Mouse (Mus musculus): ENCODE results near the gene Spint2. TPM values are rescaled to one million over a fixed set of nuclear protein-coding genes. Genes with fewer than 3 reads are reported as not detected.

The Spint2 gene
- polyA plus RNA-seq, 1 experiment from 2014 or later: 399 TPM

GRCm38 (mm10) chr7:29287481-29287880, 5.8 kb upstream of the Spint2 start:
- ATAC-seq (ENCODE audit: insufficient read depth, low FRiP score): no peak
- WGBS: 84% methylated on average over 7 of the region's 7 CpGs
- Histone ChIP-seq H3K27ac (ENCODE audit: low read length) (peak overlapping the region; percentile 27; the same call in 1 of the 2 replicates), H3K36me3 (ENCODE audit: control insufficient read depth, insufficient read depth, low read length) (no peaks in the 10 kb centered on the region), H3K4me2 (ENCODE audit: low read depth, low read length) (no peak overlapping the region), H3K9me3 (replicated peaks; ENCODE audit: control insufficient read depth, low read length) (no peaks in the 10 kb centered on the region), H3K9ac (ENCODE audit: low read length) (no peak overlapping the region), H3K4me3 (replicated peaks; ENCODE audit: low read length) (no peak overlapping the region), H3K27me3 (ENCODE audit: control insufficient read depth, insufficient read depth, low read length) (peaks cover 1% of the 10 kb centered on the region; the same call in 1 of the 2 replicates), H3K4me1 (ENCODE audit: control insufficient read depth, insufficient read depth, low read length) (peaks cover 24% of the 10 kb centered on the region)

GRCm38 (mm10) chr7:29284523-29284922, 2.8 kb upstream of the Spint2 start:
- Histone ChIP-seq H3K36me3 (ENCODE audit: control insufficient read depth, insufficient read depth, low read length) (no peaks in the 10 kb centered on the region), H3K27me3 (ENCODE audit: control insufficient read depth, insufficient read depth, low read length) (peaks cover 9% of the 10 kb centered on the region; the same call in 1 of the 2 replicates), H3K9me3 (replicated peaks; ENCODE audit: control insufficient read depth, low read length) (no peaks in the 10 kb centered on the region), H3K4me1 (ENCODE audit: control insufficient read depth, insufficient read depth, low read length) (peaks cover 8% of the 10 kb centered on the region; the same call in 1 of the 2 replicates), H3K4me3 (replicated peaks; ENCODE audit: low read length) (no peak overlapping the region), H3K27ac (ENCODE audit: low read length) (no peak overlapping the region), H3K4me2 (ENCODE audit: low read depth, low read length) (no peak overlapping the region), H3K9ac (ENCODE audit: low read length) (no peak overlapping the region)
- ATAC-seq (ENCODE audit: insufficient read depth, low FRiP score): no peak
- 78% methylated on average over 6 of the region's 6 CpGs for WGBS

- Histone ChIP-seq H3K27me3 (ENCODE audit: control insufficient read depth, insufficient read depth, low read length) (peaks cover 9% of the 10 kb centered on the region; the same call in 1 of the 2 replicates), H3K36me3 (ENCODE audit: control insufficient read depth, insufficient read depth, low read length) (no peaks in the 10 kb centered on the region), H3K9me3 (replicated peaks; ENCODE audit: control insufficient read depth, low read length) (no peaks in the 10 kb centered on the region), H3K4me1 (ENCODE audit: control insufficient read depth, insufficient read depth, low read length) (peaks cover 8% of the 10 kb centered on the region; the same call in 1 of the 2 replicates), H3K4me3 (replicated peaks; ENCODE audit: low read length) (no peak overlapping the region), H3K27ac (ENCODE audit: low read length) (no peak overlapping the region), H3K9ac (ENCODE audit: low read length) (no peak overlapping the region), H3K4me2 (ENCODE audit: low read depth, low read length) (no peak overlapping the region)
- ATAC-seq (ENCODE audit: insufficient read depth, low FRiP score): no peak
- WGBS: 71% methylated on average over 4 of the region's 4 CpGs
These were observed 2.2 kb upstream of the Spint2 start for GRCm38 (mm10) chr7:29283876-29284275.

GRCm38 (mm10) chr7:29282074-29282554, 402 bp upstream of the Spint2 start:
- peak; percentile 59 for ATAC-seq (ENCODE audit: insufficient read depth, low FRiP score)
- H3K36me3 ChIP-seq (ENCODE audit: control insufficient read depth, insufficient read depth, low read length): no peaks in the 10 kb centered on the region
- H3K27me3 ChIP-seq (ENCODE audit: control insufficient read depth, insufficient read depth, low read length): peaks cover 9% of the 10 kb centered on the region; the same call in 1 of the 2 replicates
- H3K9me3 ChIP-seq (replicated peaks; ENCODE audit: control insufficient read depth, low read length): no peaks in the 10 kb centered on the region
- H3K4me1 ChIP-seq (ENCODE audit: control insufficient read depth, insufficient read depth, low read length): peaks cover 6% of the 10 kb centered on the region; the same call in 1 of the 2 replicates
- H3K9ac ChIP-seq (ENCODE audit: low read length): peak overlapping the region; percentile 79
- H3K4me2 ChIP-seq (ENCODE audit: low read depth, low read length): peak overlapping the region; percentile 81
- peak overlapping the region; percentile 86 for H3K27ac ChIP-seq (ENCODE audit: low read length)
- peak overlapping the region; percentile 60 for H3K4me3 ChIP-seq (replicated peaks; ENCODE audit: low read length)
- 8% methylated on average over 21 of the region's 21 CpGs for WGBS

GRCm38 (mm10) chr7:29280801-29281200, 911 bp downstream of the Spint2 start:
- Histone ChIP-seq H3K4me3 (replicated peaks; ENCODE audit: low read length) (peak overlapping the region; percentile 60), H3K36me3 (ENCODE audit: control insufficient read depth, insufficient read depth, low read length) (no peaks in the 10 kb centered on the region), H3K27me3 (ENCODE audit: control insufficient read depth, insufficient read depth, low read length) (peaks cover 9% of the 10 kb centered on the region; the same call in 1 of the 2 replicates), H3K27ac (ENCODE audit: low read length) (peak overlapping the region; percentile 86), H3K9me3 (replicated peaks; ENCODE audit: control insufficient read depth, low read length) (no peaks in the 10 kb centered on the region), H3K4me2 (ENCODE audit: low read depth, low read length) (peak overlapping the region; percentile 81), H3K4me1 (ENCODE audit: control insufficient read depth, insufficient read depth, low read length) (peaks cover 9% of the 10 kb centered on the region; the same call in 1 of the 2 replicates), H3K9ac (ENCODE audit: low read length) (peak overlapping the region; percentile 79)
- ATAC-seq (ENCODE audit: insufficient read depth, low FRiP score): no peak
- WGBS: 11% methylated on average over 13 of the region's 13 CpGs

- Histone ChIP-seq H3K27me3 (ENCODE audit: control insufficient read depth, insufficient read depth, low read length) (peaks cover 9% of the 10 kb centered on the region; the same call in 1 of the 2 replicates), H3K4me2 (ENCODE audit: low read depth, low read length) (peak overlapping the region; percentile 81), H3K9me3 (replicated peaks; ENCODE audit: control insufficient read depth, low read length) (no peaks in the 10 kb centered on the region), H3K4me3 (replicated peaks; ENCODE audit: low read length) (peak overlapping the region; percentile 60), H3K27ac (ENCODE audit: low read length) (peak overlapping the region; percentile 86), H3K9ac (ENCODE audit: low read length) (peak overlapping the region; percentile 79; the same call in 1 of the 2 replicates), H3K36me3 (ENCODE audit: control insufficient read depth, insufficient read depth, low read length) (no peaks in the 10 kb centered on the region), H3K4me1 (ENCODE audit: control insufficient read depth, insufficient read depth, low read length) (peaks cover 9% of the 10 kb centered on the region; the same call in 1 of the 2 replicates)
- WGBS: 40% methylated on average over 8 of the region's 8 CpGs
- ATAC-seq (ENCODE audit: insufficient read depth, low FRiP score): no peak
These were observed 1.8 kb downstream of the Spint2 start for GRCm38 (mm10) chr7:29279924-29280323.

GRCm38 (mm10) chr7:29279261-29279660, 2.5 kb downstream of the Spint2 start:
- no peak for ATAC-seq (ENCODE audit: insufficient read depth, low FRiP score)
- Histone ChIP-seq H3K4me3 (replicated peaks; ENCODE audit: low read length) (peak overlapping the region; percentile 60), H3K36me3 (ENCODE audit: control insufficient read depth, insufficient read depth, low read length) (no peaks in the 10 kb centered on the region), H3K27me3 (ENCODE audit: control insufficient read depth, insufficient read depth, low read length) (peaks cover 9% of the 10 kb centered on the region; the same call in 1 of the 2 replicates), H3K4me1 (ENCODE audit: control insufficient read depth, insufficient read depth, low read length) (peaks cover 12% of the 10 kb centered on the region; the same call in 1 of the 2 replicates), H3K27ac (ENCODE audit: low read length) (0 out of 2 replicates have a peak overlapping the region, but pooled peaks have one; percentile 8), H3K4me2 (ENCODE audit: low read depth, low read length) (peak overlapping the region; percentile 81), H3K9ac (ENCODE audit: low read length) (peak overlapping the region; percentile 79; the same call in 1 of the 2 replicates), H3K9me3 (replicated peaks; ENCODE audit: control insufficient read depth, low read length) (no peaks in the 10 kb centered on the region)

- ATAC-seq (ENCODE audit: insufficient read depth, low FRiP score): no peak
- no peak overlapping the region for H3K4me2 ChIP-seq (ENCODE audit: low read depth, low read length)
- 67% methylated on average over 4 of the region's 4 CpGs for WGBS
These were observed 4.2 kb downstream of the Spint2 start for GRCm38 (mm10) chr7:29277510-29277909.

GRCm38 (mm10) chr7:29276715-29277114, 5.0 kb downstream of the Spint2 start:
- no peak overlapping the region for H3K4me2 ChIP-seq (ENCODE audit: low read depth, low read length)
- no peaks in the 10 kb centered on the region for H3K9me3 ChIP-seq (replicated peaks; ENCODE audit: control insufficient read depth, low read length)
- 0 out of 2 replicates have a peak, but pooled peaks cover 3% of the 10 kb centered on the region for H3K27me3 ChIP-seq (ENCODE audit: control insufficient read depth, insufficient read depth, low read length)
- 77% methylated on average over 5 of the region's 5 CpGs for WGBS
- H3K4me3 ChIP-seq (replicated peaks; ENCODE audit: low read length): no peak overlapping the region
- peaks cover 11% of the 10 kb centered on the region; the same call in 1 of the 2 replicates for H3K4me1 ChIP-seq (ENCODE audit: control insufficient read depth, insufficient read depth, low read length)
- no peak overlapping the region for H3K27ac ChIP-seq (ENCODE audit: low read length)
- H3K9ac ChIP-seq (ENCODE audit: low read length): no peak overlapping the region
- no peak for ATAC-seq (ENCODE audit: insufficient read depth, low FRiP score)
- H3K36me3 ChIP-seq (ENCODE audit: control insufficient read depth, insufficient read depth, low read length): no peaks in the 10 kb centered on the region

More at GRCm38 (mm10) chr7:29277510-29277909, 4.2 kb downstream of the Spint2 start:
- no peaks in the 10 kb centered on the region for H3K36me3 ChIP-seq (ENCODE audit: control insufficient read depth, insufficient read depth, low read length)
- H3K4me3 ChIP-seq (replicated peaks; ENCODE audit: low read length): no peak overlapping the region
- H3K27ac ChIP-seq (ENCODE audit: low read length): no peak overlapping the region
- no peaks in the 10 kb centered on the region for H3K9me3 ChIP-seq (replicated peaks; ENCODE audit: control insufficient read depth, low read length)
- peaks cover 12% of the 10 kb centered on the region; the same call in 1 of the 2 replicates for H3K4me1 ChIP-seq (ENCODE audit: control insufficient read depth, insufficient read depth, low read length)
- no peak overlapping the region for H3K9ac ChIP-seq (ENCODE audit: low read length)
- peaks cover 8% of the 10 kb centered on the region; the same call in 1 of the 2 replicates for H3K27me3 ChIP-seq (ENCODE audit: control insufficient read depth, insufficient read depth, low read length)

Measured in stomach, embryonic 16.5 days (tissue).